Mouse (Mus musculus): ENCODE results near the gene Traf3.

GRCm38 (mm10) chr12:111182378-111182777 lies 16.2 kb downstream of the Traf3 start:
- TF ChIP-seq CTCF (conservative IDR thresholded peaks at IDR 0.05; ENCODE audit: low read length) (no peak), POU5F1 (IDR thresholded peaks at IDR 0.05; ENCODE audit: borderline replicate concordance, low read length) (no peak), NANOG (IDR thresholded peaks at IDR 0.05; ENCODE audit: borderline replicate concordance, low read length) (no peak)

All from E14TG2a.4 (cell line).